15 mouse cellular contexts compared by ENCODE assay signal in the genomic region with DNA sequence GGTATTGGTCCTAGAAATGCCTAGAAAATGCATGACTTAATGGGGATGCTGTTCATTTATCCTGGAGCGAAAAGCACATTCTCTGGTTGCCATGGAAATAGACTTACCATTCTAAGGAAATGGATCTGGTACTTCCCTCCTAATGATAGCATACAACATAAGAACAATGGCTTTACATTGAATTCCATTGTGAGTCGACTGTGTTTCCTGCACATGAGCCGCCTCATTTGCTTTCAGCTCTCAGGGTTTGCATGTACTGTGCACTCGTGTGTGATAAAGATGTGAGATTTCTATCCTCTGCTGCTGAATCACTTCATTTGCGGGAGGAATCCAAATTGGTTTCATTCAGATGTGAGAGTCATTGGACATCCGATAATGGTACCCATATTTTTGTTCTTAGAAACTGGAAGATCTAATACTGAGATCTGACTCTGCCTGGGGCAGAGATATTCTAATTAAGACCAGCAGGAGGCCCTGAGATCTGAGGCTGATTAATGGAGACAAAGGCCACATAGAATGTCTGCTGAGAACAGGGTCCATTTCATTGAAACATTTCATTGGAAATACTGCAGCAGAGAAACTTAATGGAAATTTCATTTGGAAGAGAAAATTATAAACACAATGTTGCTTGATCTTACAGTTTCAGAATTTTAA.
DNase-seq lines count a peak whose midpoint lies in the region; ATAC-seq lines count a peak whose summit lies in the region.
"Had no signal": no experiment of that assay in that cellular context is flagged by ENCODE, and none has a peak within 500 bp of the region (broad histone marks: within the 10 kb centered on the region; RNA-seq: fewer than 3 reads in every experiment).

No protein-coding gene starts in this region.

- no peak overlapping the region for H3K4me3 ChIP-seq in forebrain, embryonic 13.5 days
- H3K4me3 ChIP-seq: heart, embryonic 15.5 days; limb, embryonic 12.5 days had no signal

- peak; percentile 48 for DNase-seq in embryo, embryonic 10 days (ENCODE audit: low spot score)
- no peak for DNase-seq in embryo, embryonic 9.5 days (ENCODE audit: extremely low spot score)
- peak; percentile 39 for DNase-seq in mesoderm, embryonic 11.5 days (ENCODE audit: low read depth, low spot score)
- DNase-seq in retina, postnatal 1 day = peak; percentile 76
- DNase-seq in urinary bladder, postnatal 10 days (ENCODE audit: low spot score) = no peak
- no peak for DNase-seq in cerebellum, postnatal 10 days
- DNase-seq: gastrocnemius, postnatal 10 days; kidney, adult 18-20 months; layer of hippocampus, adult 9-11 months; lung, adult 2 months; thymus, postnatal 4 days had no signal

- WGBS in forebrain, embryonic 13.5 days = 3% methylated on average over 6 of the region's 6 CpGs

- no peaks in the 10 kb centered on the region for H3K36me3 ChIP-seq in forebrain, embryonic 13.5 days (ENCODE audit: poor library complexity, severe bottlenecking)
- H3K36me3 ChIP-seq: heart, embryonic 15.5 days; limb, embryonic 12.5 days had no signal

- no peak overlapping the region for H3K9ac ChIP-seq in forebrain, embryonic 13.5 days
- H3K9ac ChIP-seq: heart, embryonic 15.5 days; limb, embryonic 12.5 days had no signal

- peaks cover 23% of the 10 kb centered on the region for H3K4me1 ChIP-seq in forebrain, embryonic 13.5 days
- H3K4me1 ChIP-seq: heart, embryonic 15.5 days; limb, embryonic 12.5 days had no signal

- peak overlapping the region; percentile 74 for H3K27ac ChIP-seq in forebrain, embryonic 13.5 days
- H3K27ac ChIP-seq: heart, embryonic 15.5 days; limb, embryonic 12.5 days had no signal

- no peaks in the 10 kb centered on the region for H3K9me3 ChIP-seq in forebrain, embryonic 13.5 days (replicated peaks)
- H3K9me3 ChIP-seq: heart, embryonic 15.5 days; limb, embryonic 12.5 days had no signal

- peak overlapping the region; percentile 24; the same call in 1 of the 2 replicates for H3K4me2 ChIP-seq in forebrain, embryonic 13.5 days
- H3K4me2 ChIP-seq: heart, embryonic 15.5 days; limb, embryonic 12.5 days had no signal

- no peaks in the 10 kb centered on the region for H3K27me3 ChIP-seq in forebrain, embryonic 13.5 days
- H3K27me3 ChIP-seq: heart, embryonic 15.5 days; limb, embryonic 12.5 days had no signal

- ATAC-seq in forebrain, embryonic 13.5 days = peak; percentile 94
- no peak for ATAC-seq in erythroid progenitor cell, adult 5-6 weeks (replicated peaks; ENCODE audit: low FRiP score, poor library complexity, severe bottlenecking)

Comparison
In these comparisons a context has a peak if more than half of its experiments do, and no peak if none do; other contexts are left out.
1. DNase-seq: peak in embryo, embryonic 10 days (single experiment), mesoderm, embryonic 11.5 days (single experiment) and retina, postnatal 1 day (single experiment); none in embryo, embryonic 9.5 days (single experiment), urinary bladder, postnatal 10 days (single experiment) and cerebellum, postnatal 10 days (0 of 2).